8 mouse cellular contexts compared by ENCODE assay signal in genomic region chr17:25831451-25832281, GRCm38 (mm10). TPM values are rescaled to one million over a fixed set of nuclear protein-coding genes. Genes with fewer than 3 reads are reported as not detected.
A peak's percentile ranks its signal among the peaks of the same experiment; 100 is the strongest.
DNase-seq lines count a peak whose midpoint lies in the region; ATAC-seq and TF ChIP-seq lines count a peak whose summit lies in the region.

No protein-coding gene starts in this region.

- no peak for ATAC-seq in hindbrain, embryonic 11.5 days (ENCODE audit: low FRiP score)
- no peak for ATAC-seq in liver, embryonic 14.5 days (ENCODE audit: insufficient read depth)

- peaks cover 8% of the 10 kb centered on the region; the same call in 1 of the 2 replicates for H3K36me3 ChIP-seq in hindbrain, embryonic 11.5 days (ENCODE audit: control insufficient read depth, insufficient read depth, low read length)
- H3K36me3 ChIP-seq in liver, embryonic 14.5 days (replicated peaks; ENCODE audit: control insufficient read depth, insufficient read depth, low read depth) = peaks cover 11% of the 10 kb centered on the region

- H3K9ac ChIP-seq in hindbrain, embryonic 11.5 days (ENCODE audit: low read depth, low read length) = peak overlapping the region; percentile 79
- H3K9ac ChIP-seq in liver, embryonic 14.5 days (replicated peaks) = peak overlapping the region; percentile 63

- peak; percentile 48 for DNase-seq in ovary, postnatal 36 days (ENCODE audit: low spot score)
- DNase-seq in ovary, postnatal 10 days (ENCODE audit: low spot score) = no peak
- DNase-seq in cerebellum, postnatal 14 days = peak; percentile 67 to 77
- DNase-seq in hindbrain, embryonic 11.5 days (ENCODE audit: low spot score) = peak; percentile 19
- DNase-seq in liver, embryonic 14.5 days (ENCODE audit: low read depth in 3 of 3, low spot score in 3 of 3) = no peak
- peak; percentile 70 for DNase-seq in testis, postnatal 10 days (ENCODE audit: low spot score)
- no peak for DNase-seq in layer of hippocampus, postnatal 25 days (ENCODE audit: extremely low spot score in 1 of 2, low spot score in 1 of 2)
- no peak for DNase-seq in gastrocnemius, postnatal 36 days

- H3K4me3 ChIP-seq in hindbrain, embryonic 11.5 days (ENCODE audit: low read depth, low read length) = peak overlapping the region; percentile 83
- H3K4me3 ChIP-seq in liver, embryonic 14.5 days (ENCODE audit: insufficient read depth in 1 of 2, low read depth in 2 of 2, low read length in 2 of 2) = peak overlapping the region; percentile 70 to 74

- no peak for TF ChIP-seq CTCF in liver, embryonic 14.5 days (IDR thresholded peaks at IDR 0.05; ENCODE audit: low read depth)

- peak overlapping the region; percentile 91 for H3K4me2 ChIP-seq in hindbrain, embryonic 11.5 days (replicated peaks; ENCODE audit: low read depth, low read length)
- H3K4me2 ChIP-seq in liver, embryonic 14.5 days (ENCODE audit: low read depth) = peak overlapping the region; percentile 83

- no peaks in the 10 kb centered on the region for H3K9me3 ChIP-seq in hindbrain, embryonic 11.5 days (ENCODE audit: control insufficient read depth, low read length)
- H3K9me3 ChIP-seq in liver, embryonic 14.5 days (ENCODE audit: control insufficient read depth, low read length) = no peaks in the 10 kb centered on the region

- 64% methylated on average over 21 of the region's 21 CpGs for whole genome bisulfite sequencing in hindbrain, embryonic 11.5 days
- WGBS in liver, embryonic 14.5 days (ENCODE audit: insufficient replicate concordance) = 43% methylated on average over 21 of the region's 21 CpGs

- H3K27ac ChIP-seq in hindbrain, embryonic 11.5 days (ENCODE audit: low read depth, low read length) = no peak overlapping the region; the same call in 1 of the 2 replicates
- H3K27ac ChIP-seq in liver, embryonic 14.5 days = peak overlapping the region; percentile 38

- intact Hi-C loops in gastrocnemius, postnatal 36 days (cut with DNase I) = loop anchor here (2.0 kb wide), 1 partner anchor 43 kb away; the partner anchor contains the start of gene Mettl26

- no peaks in the 10 kb centered on the region for H3K27me3 ChIP-seq in hindbrain, embryonic 11.5 days (ENCODE audit: control insufficient read depth, insufficient read depth, low read length)
- no peaks in the 10 kb centered on the region for H3K27me3 ChIP-seq in liver, embryonic 14.5 days (ENCODE audit: control insufficient read depth, insufficient read depth, low read length)

- H3K4me1 ChIP-seq in hindbrain, embryonic 11.5 days (replicated peaks; ENCODE audit: control insufficient read depth, insufficient read depth, low read length) = peaks cover 38% of the 10 kb centered on the region
- H3K4me1 ChIP-seq in liver, embryonic 14.5 days (replicated peaks; ENCODE audit: control insufficient read depth in 2 of 2, insufficient read depth in 2 of 2, low read length in 1 of 2) = peaks cover 10 to 16% of the 10 kb centered on the region in 2 experiments

- TF ChIP-seq EP300 in liver, embryonic 14.5 days (IDR thresholded peaks at IDR 0.05; ENCODE audit: low read depth) = no peak

RNA-seq across cellular contexts. Expression of gene Stub1, which starts 1.5 kb away (rescaled TPM):
- polyA plus RNA-seq in hindbrain, embryonic 11.5 days (2014; fragmentation: Nextera tagmentation; extraction: Ambion mirVana) = 290 and 306 TPM in 2 replicates
- 70.2 and 85.1 TPM in 2 replicates for polyA plus RNA-seq in liver, embryonic 14.5 days (2012; rRNA removed)
- 96.7 and 100 TPM in 2 replicates for polyA plus RNA-seq in liver, embryonic 14.5 days (2014; fragmentation: Nextera tagmentation; extraction: Ambion mirVana)
- total RNA-seq in layer of hippocampus, postnatal 25 days (2021) = 100 to 1,000 TPM; 160 to 164 TPM
- total RNA-seq in gastrocnemius, postnatal 36 days (2021) = 10 to 100 TPM; 85.4 to 86.0 TPM

RNA-seq across cellular contexts. Expression of gene Jmjd8, which starts 3.0 kb away (rescaled TPM):
- 46.3 and 54.0 TPM in 2 replicates for polyA plus RNA-seq in hindbrain, embryonic 11.5 days (2014; fragmentation: Nextera tagmentation; extraction: Ambion mirVana)
- polyA plus RNA-seq in liver, embryonic 14.5 days (2012; rRNA removed) = 17.3 and 17.9 TPM in 2 replicates
- 13.7 and 16.2 TPM in 2 replicates for polyA plus RNA-seq in liver, embryonic 14.5 days (2014; fragmentation: Nextera tagmentation; extraction: Ambion mirVana)
- total RNA-seq in layer of hippocampus, postnatal 25 days (2021) = 10 to 100 TPM; 59.5 to 62.9 TPM
- 10 to 100 TPM; 13.4 to 13.6 TPM for total RNA-seq in gastrocnemius, postnatal 36 days (2021)

RNA-seq across cellular contexts. Expression of gene Rhbdl1, which starts 5.4 kb away (rescaled TPM):
- polyA plus RNA-seq in hindbrain, embryonic 11.5 days (2014; fragmentation: Nextera tagmentation; extraction: Ambion mirVana) = 3.1 TPM in 2 replicates
- 1.5 and 2.0 TPM in 2 replicates for polyA plus RNA-seq in liver, embryonic 14.5 days (2012; rRNA removed)
- 0.35 and 0.58 TPM in 2 replicates for polyA plus RNA-seq in liver, embryonic 14.5 days (2014; fragmentation: Nextera tagmentation; extraction: Ambion mirVana)
- 10 to 100 TPM; 62.3 to 68.3 TPM for total RNA-seq in layer of hippocampus, postnatal 25 days (2021)
- 10 to 100 TPM; 23.2 to 27.7 TPM for total RNA-seq in gastrocnemius, postnatal 36 days (2021)

RNA-seq across cellular contexts. Expression of gene Wdr24, which starts 8.2 kb away (rescaled TPM):
- 22.0 and 23.5 TPM in 2 replicates for polyA plus RNA-seq in hindbrain, embryonic 11.5 days (2014; fragmentation: Nextera tagmentation; extraction: Ambion mirVana)
- 14.1 and 14.3 TPM in 2 replicates for polyA plus RNA-seq in liver, embryonic 14.5 days (2012; rRNA removed)
- polyA plus RNA-seq in liver, embryonic 14.5 days (2014; fragmentation: Nextera tagmentation; extraction: Ambion mirVana) = 9.2 and 11.4 TPM in 2 replicates
- 10 to 100 TPM; 26.5 to 27.1 TPM for total RNA-seq in layer of hippocampus, postnatal 25 days (2021)
- total RNA-seq in gastrocnemius, postnatal 36 days (2021) = 1 to 10 TPM; 8.9 to 9.3 TPM

RNA-seq across cellular contexts. Expression of gene Gm20683, which starts 9.9 kb away (rescaled TPM):
- 1.3 and 1.7 TPM in 2 replicates for polyA plus RNA-seq in hindbrain, embryonic 11.5 days (2014; fragmentation: Nextera tagmentation; extraction: Ambion mirVana)
- polyA plus RNA-seq in liver, embryonic 14.5 days (2012; rRNA removed) = 3.3 and 6.9 TPM in 2 replicates
- 0.43 TPM in 1 of 2 replicates, not detected in the other for polyA plus RNA-seq in liver, embryonic 14.5 days (2014; fragmentation: Nextera tagmentation; extraction: Ambion mirVana)
- total RNA-seq in layer of hippocampus, postnatal 25 days (2021) = 10 to 100 TPM; 26.0 to 28.5 TPM
- total RNA-seq in gastrocnemius, postnatal 36 days (2021) = 10 to 100 TPM; 18.6 to 19.2 TPM

Comparison
In these comparisons a context has a peak if more than half of its experiments do, and no peak if none do; other contexts are left out.
1. DNase-seq: peak in ovary, postnatal 36 days (single experiment), cerebellum, postnatal 14 days (2 of 2), hindbrain, embryonic 11.5 days (single experiment) and testis, postnatal 10 days (single experiment); none in ovary, postnatal 10 days (single experiment), liver, embryonic 14.5 days (0 of 3), layer of hippocampus, postnatal 25 days (0 of 2) and gastrocnemius, postnatal 36 days (0 of 2).
2. RNA of gene Jmjd8, which starts 3.0 kb away (total RNA-seq): 59.5 to 62.9 TPM in layer of hippocampus, postnatal 25 days; 13.4 to 13.6 TPM in gastrocnemius, postnatal 36 days; every median in the first group is over 4 times any median in the second.